8 mouse cellular contexts compared by ENCODE assay signal in the genomic region with DNA sequence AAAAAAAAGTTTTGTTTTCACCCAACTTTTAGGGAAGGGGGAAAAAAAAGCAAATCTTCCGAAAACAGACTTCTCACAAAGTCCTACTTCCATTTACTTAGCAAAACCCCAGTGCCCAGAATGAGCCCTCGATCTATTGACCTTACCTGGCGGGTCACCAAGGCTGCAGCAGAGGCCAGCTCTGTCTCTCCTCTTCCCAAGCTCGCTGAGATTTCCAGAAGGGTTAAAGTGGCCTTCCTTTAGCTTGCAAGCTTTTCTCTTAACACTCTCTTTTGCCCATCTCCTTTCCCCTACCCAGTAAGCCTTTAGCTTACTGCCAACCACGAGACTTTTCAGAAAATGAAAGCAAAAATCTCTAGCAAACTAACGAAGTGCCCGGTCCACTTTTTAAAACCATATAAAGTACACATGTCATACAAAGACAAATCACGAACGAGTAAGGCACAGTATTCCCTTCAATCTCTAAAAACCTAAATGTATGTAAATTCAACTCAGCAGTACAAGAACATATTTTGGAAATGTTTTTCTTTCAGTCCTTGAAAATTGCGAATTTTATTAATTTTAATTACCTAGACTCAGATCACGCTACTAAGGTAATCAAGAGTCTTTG. TPM values are rescaled to one million over a fixed set of nuclear protein-coding genes. Genes with fewer than 3 reads are reported as not detected.
DNase-seq lines count a peak whose midpoint lies in the region; ATAC-seq and TF ChIP-seq lines count a peak whose summit lies in the region.

No protein-coding gene starts in this region.

- intact Hi-C loops in left cerebral cortex, adult 2 months (cut with DNase I) = loop anchor here (2.0 kb wide), 1 partner anchor 30 kb away; a partner anchor contains a TSS

- TF ChIP-seq CTCF in left cerebral cortex, adult 2 months (IDR thresholded peaks at IDR 0.05) = no peak
- TF ChIP-seq CTCF in hindbrain, postnatal 0 days (IDR thresholded peaks at IDR 0.05; ENCODE audit: low read depth) = no peak

- H3K27me3 ChIP-seq in hindbrain, postnatal 0 days (ENCODE audit: insufficient read depth, low read length) = no peaks in the 10 kb centered on the region
- no peaks in the 10 kb centered on the region for H3K27me3 ChIP-seq in liver, embryonic 16.5 days (ENCODE audit: control insufficient read depth, insufficient read depth, low read depth, low read length)

- H3K36me3 ChIP-seq in hindbrain, postnatal 0 days (ENCODE audit: insufficient read depth, low read length) = no peaks in the 10 kb centered on the region
- H3K36me3 ChIP-seq in liver, embryonic 16.5 days (ENCODE audit: control insufficient read depth, insufficient read depth) = no peaks in the 10 kb centered on the region

- peaks cover 17% of the 10 kb centered on the region for H3K4me1 ChIP-seq in hindbrain, postnatal 0 days (ENCODE audit: insufficient read depth, low read length)
- H3K4me1 ChIP-seq in liver, embryonic 16.5 days (ENCODE audit: control insufficient read depth, low read depth, low read length) = peaks cover 23% of the 10 kb centered on the region

- peak overlapping the region; percentile 80 for H3K4me3 ChIP-seq in left cerebral cortex, adult 2 months
- peak overlapping the region; percentile 61 for H3K4me3 ChIP-seq in hindbrain, postnatal 0 days (ENCODE audit: low read length)
- peak overlapping the region; percentile 95 for H3K4me3 ChIP-seq in liver, embryonic 16.5 days (ENCODE audit: low read depth, low read length)

- ATAC-seq in hindbrain, postnatal 0 days = no peak
- ATAC-seq in liver, embryonic 16.5 days (ENCODE audit: low read depth) = no peak

- H3K4me2 ChIP-seq in hindbrain, postnatal 0 days (ENCODE audit: low read depth, low read length) = peak overlapping the region; percentile 80
- H3K4me2 ChIP-seq in liver, embryonic 16.5 days (ENCODE audit: low read depth, low read length) = peak overlapping the region; percentile 79

- H3K27ac ChIP-seq in left cerebral cortex, adult 2 months = no peak overlapping the region; the same call in 1 of the 2 replicates
- peak overlapping the region; percentile 92 for H3K27ac ChIP-seq in hindbrain, postnatal 0 days
- H3K27ac ChIP-seq in liver, embryonic 16.5 days (ENCODE audit: low read length) = peak overlapping the region; percentile 98

- no peaks in the 10 kb centered on the region for H3K9me3 ChIP-seq in hindbrain, postnatal 0 days (ENCODE audit: low read length)
- no peaks in the 10 kb centered on the region for H3K9me3 ChIP-seq in liver, embryonic 16.5 days (replicated peaks; ENCODE audit: control insufficient read depth, low read length)

- H3K9ac ChIP-seq in hindbrain, postnatal 0 days (replicated peaks; ENCODE audit: low read length) = peak overlapping the region; percentile 67
- H3K9ac ChIP-seq in liver, embryonic 16.5 days (ENCODE audit: low read depth, low read length) = peak overlapping the region; percentile 98

- no peak for DNase-seq in left cerebral cortex, adult 2 months (ENCODE audit: extremely low spot score in 1 of 2, low spot score in 2 of 2)
- DNase-seq in left cerebral cortex, adult 8-10 months (ENCODE audit: low spot score in 2 of 2) = no peak
- DNase-seq in cerebellum, postnatal 10 days = peak; percentile 63 to 65
- DNase-seq in hindbrain, postnatal 0 days (ENCODE audit: low spot score) = peak; percentile 17
- DNase-seq in frontal cortex, postnatal 14 days (ENCODE audit: low spot score in 2 of 2) = no peak
- DNase-seq in ovary, postnatal 36 days (ENCODE audit: low spot score) = no peak
- DNase-seq in thymus, postnatal 36 days = no peak

- WGBS in hindbrain, postnatal 0 days = 6% methylated on average over 11 of the region's 11 CpGs
- 14% methylated on average over 11 of the region's 11 CpGs for WGBS in liver, embryonic 16.5 days (ENCODE audit: insufficient replicate concordance)

RNA-seq across cellular contexts. Expression of a gene that starts 1.3 kb away (rescaled TPM):
- 1 to 10 TPM; 7.8 to 8.3 TPM for total RNA-seq in left cerebral cortex, adult 2 months (2021)
- total RNA-seq in left cerebral cortex, adult 8-10 months (2022) = 10 to 100 TPM in 1 of 4 experiments, 1 to 10 TPM in 3; 8.5 to 10.3 (median 9.5) TPM
- total RNA-seq in hindbrain, postnatal 0 days (2014; rRNA removed) = 42.1 and 50.0 TPM in 2 replicates
- 27.6 and 29.5 TPM in 2 replicates for polyA plus RNA-seq in hindbrain, postnatal 0 days (2015; fragmentation: Nextera tagmentation; extraction: Ambion mirVana)
- polyA plus RNA-seq in liver, embryonic 16.5 days (2015; fragmentation: Nextera tagmentation; extraction: Ambion mirVana) = 5.5 TPM in 2 replicates

RNA-seq across cellular contexts. Expression of a gene that starts 7.5 kb away (rescaled TPM):
- 10 to 100 TPM; 10.1 to 10.3 TPM for total RNA-seq in left cerebral cortex, adult 2 months (2021)
- total RNA-seq in left cerebral cortex, adult 8-10 months (2022) = 10 to 100 TPM in 3 of 4 experiments, 1 to 10 TPM in 1; 9.4 to 13.8 (median 12.4) TPM
- total RNA-seq in hindbrain, postnatal 0 days (2014; rRNA removed) = 3.4 and 8.2 TPM in 2 replicates
- polyA plus RNA-seq in hindbrain, postnatal 0 days (2015; fragmentation: Nextera tagmentation; extraction: Ambion mirVana) = 25.7 and 27.2 TPM in 2 replicates
- 11.4 and 13.1 TPM in 2 replicates for polyA plus RNA-seq in liver, embryonic 16.5 days (2015; fragmentation: Nextera tagmentation; extraction: Ambion mirVana)

RNA-seq across cellular contexts. Expression of a gene that starts 29.7 kb away (rescaled TPM):
- total RNA-seq in left cerebral cortex, adult 2 months (2021) = 10 to 100 TPM; 27.3 to 28.7 TPM
- 10 to 100 TPM; 31.7 to 36.2 (median 33.1) TPM for total RNA-seq in left cerebral cortex, adult 8-10 months (2022)
- total RNA-seq in hindbrain, postnatal 0 days (2014; rRNA removed) = 17.7 and 31.5 TPM in 2 replicates
- 36.7 and 39.8 TPM in 2 replicates for polyA plus RNA-seq in hindbrain, postnatal 0 days (2015; fragmentation: Nextera tagmentation; extraction: Ambion mirVana)
- polyA plus RNA-seq in liver, embryonic 16.5 days (2015; fragmentation: Nextera tagmentation; extraction: Ambion mirVana) = 165 and 179 TPM in 2 replicates

Comparison
In these comparisons a context has a peak if more than half of its experiments do, and no peak if none do; other contexts are left out.
1. DNase-seq: peak in cerebellum, postnatal 10 days (2 of 2) and hindbrain, postnatal 0 days (single experiment); none in left cerebral cortex, adult 2 months (0 of 2), left cerebral cortex, adult 8-10 months (0 of 2), frontal cortex, postnatal 14 days (0 of 2), ovary, postnatal 36 days (single experiment) and thymus, postnatal 36 days (0 of 2).
2. Peak in every context shown above with its lines, with median percentiles within 50 percentile points of each other: H3K4me3 ChIP-seq.